Mouse (Mus musculus) liver, embryonic 11.5 days (tissue): ENCODE results near the gene Trmt1. TPM values are rescaled to one million over a fixed set of nuclear protein-coding genes. Genes with fewer than 3 reads are reported as not detected.
A peak's percentile ranks its signal among the peaks of the same experiment; 100 is the strongest.

Experiments used
- ATAC-seq: fragments of 200-750 bp; cut with Nextera tagmentation; replicated peaks from 2 replicates; pipeline ENCODE4 v1.8.0; 2017; ENCODE audit warnings: moderate number of reproducible peaks, mild to moderate bottlenecking, moderate TSS enrichment, moderate library complexity; ENCODE audit not compliant: low FRiP score
- DNase-seq: peaks from one replicate; pipeline ENCODE4 v3.0.0-alpha.2; 2017; ENCODE audit warnings: low spot score
- H3K27ac ChIP-seq: fragments of 300-500 bp; sonication (generic); 2 replicates; pipeline ENCODE4 v1.5.1; 2014; ENCODE audit warnings: mild to moderate bottlenecking, low read depth, low read length, control low read depth
- H3K27me3 ChIP-seq: fragments of 300-500 bp; sonication (generic); replicated peaks from 2 replicates; pipeline ENCODE4 v1.6.1; 2014; ENCODE audit warnings: low read length, mixed read lengths; ENCODE audit not compliant: control insufficient read depth, insufficient read depth
- H3K36me3 ChIP-seq: fragments of 300-500 bp; sonication (generic); 2 replicates; pipeline ENCODE4 v1.6.1; 2014; ENCODE audit warnings: mild to moderate bottlenecking, low read length, moderate library complexity, mixed read lengths; ENCODE audit not compliant: control insufficient read depth, insufficient read depth
- H3K4me1 ChIP-seq: fragments of 300-500 bp; sonication (generic); replicated peaks from 2 replicates; pipeline ENCODE4 v1.6.1; 2014; ENCODE audit warnings: low read length, mixed read lengths; ENCODE audit not compliant: control insufficient read depth, insufficient read depth
- H3K4me2 ChIP-seq: fragments of 300-500 bp; sonication (generic); 2 replicates; pipeline ENCODE4 v1.6.1; 2014; ENCODE audit warnings: mild to moderate bottlenecking, control low read depth, moderate library complexity
- H3K4me3 ChIP-seq: fragments of 300-500 bp; sonication (generic); 2 replicates; pipeline ENCODE4 v1.5.1; 2014; ENCODE audit warnings: low read depth, low read length, control low read depth
- H3K9ac ChIP-seq: fragments of 300-500 bp; sonication (generic); 2 replicates; pipeline ENCODE4 v1.6.1; 2014; ENCODE audit warnings: low read depth, low read length, control low read depth
- H3K9me3 ChIP-seq: fragments of 300-500 bp; sonication (generic); 2 replicates; pipeline ENCODE4 v1.6.1; 2016; ENCODE audit warnings: low read length, inconsistent platforms, mixed read lengths; ENCODE audit not compliant: control insufficient read depth
- WGBS: fragments of 180-500 bp; shearing (Covaris S2); extraction: QIAGEN DNeasy Blood & Tissue Kit; methylation state at CpG from one replicate; pipeline ENCODE4 v1.1.7; 2014; 5-methylcytosine and 5-hydroxymethylcytosine counted together
- polyA plus RNA-seq: library from polyadenylated mRNA; unstranded; fragments of >200 nt; fragmentation: Nextera tagmentation; extraction: Ambion mirVana; gene quantifications from 2 replicates; pipeline ENCODE4 v1.2.1, GENCODE M21; 2014

Gene Trmt1
- polyA plus RNA-seq, 1 experiment from 2014 or later = 95.6 TPM

- Histone ChIP-seq H3K36me3 (peaks cover 3% of the 10 kb centered on the region; the same call in 1 of the 2 replicates), H3K4me3 (peak overlapping the region; percentile 51), H3K27ac (peak overlapping the region; percentile 16; the same call in 1 of the 2 replicates), H3K9me3 (no peaks in the 10 kb centered on the region), H3K27me3 (peaks cover 46% of the 10 kb centered on the region), H3K4me2 (peak overlapping the region; percentile 74), H3K9ac (peak overlapping the region; percentile 58), H3K4me1 (peaks cover 64% of the 10 kb centered on the region)
- no peak for DNase-seq
- ATAC-seq = no peak
- WGBS = 6% methylated on average over 15 of the region's 15 CpGs
Measured at GRCm38 (mm10) chr8:84708071-84708541, 22.0 kb downstream of the Trmt1 start.

- Histone ChIP-seq H3K4me2 (peak overlapping the region; percentile 74), H3K4me3 (0 out of 2 replicates have a peak overlapping the region, but pooled peaks have one; percentile 1), H3K4me1 (peaks cover 58% of the 10 kb centered on the region), H3K9ac (peak overlapping the region; percentile 28; the same call in 1 of the 2 replicates), H3K27ac (no peak overlapping the region), H3K36me3 (peaks cover 3% of the 10 kb centered on the region; the same call in 1 of the 2 replicates), H3K9me3 (no peaks in the 10 kb centered on the region), H3K27me3 (peaks cover 47% of the 10 kb centered on the region)
- 17% methylated on average over 12 of the region's 12 CpGs for WGBS
- ATAC-seq (peak; percentile 52), DNase-seq (peak; percentile 86)
Measured at GRCm38 (mm10) chr8:84708774-84709475, 22.8 kb downstream of the Trmt1 start.

- DNase-seq (no peak), ATAC-seq (no peak)
- Histone ChIP-seq H3K27me3 (peaks cover 50% of the 10 kb centered on the region), H3K4me3 (no peak overlapping the region), H3K27ac (no peak overlapping the region), H3K9me3 (no peaks in the 10 kb centered on the region), H3K4me2 (no peak overlapping the region), H3K9ac (no peak overlapping the region), H3K36me3 (no peaks in the 10 kb centered on the region), H3K4me1 (peaks cover 50% of the 10 kb centered on the region)
- 93% methylated on average over 1 of the region's 1 CpGs for WGBS
Measured at GRCm38 (mm10) chr8:84709931-84710330, 23.8 kb downstream of the Trmt1 start.

GRCm38 (mm10) chr8:84711312-84711711 is 25.2 kb downstream of the Trmt1 start:
- Histone ChIP-seq H3K9me3 (no peaks in the 10 kb centered on the region), H3K4me1 (peaks cover 41% of the 10 kb centered on the region)

GRCm38 (mm10) chr8:84711933-84712758 is 26.0 kb downstream of the Trmt1 start:
- Histone ChIP-seq H3K4me2 (no peak overlapping the region), H3K4me3 (no peak overlapping the region), H3K27ac (peak overlapping the region; percentile 45), H3K4me1 (peaks cover 33% of the 10 kb centered on the region), H3K9ac (0 out of 2 replicates have a peak overlapping the region, but pooled peaks have one; percentile 20), H3K27me3 (peaks cover 58% of the 10 kb centered on the region), H3K9me3 (no peaks in the 10 kb centered on the region), H3K36me3 (no peaks in the 10 kb centered on the region)
- 45% methylated on average over 10 of the region's 11 CpGs for WGBS
- no peak for DNase-seq
- ATAC-seq = no peak

More at GRCm38 (mm10) chr8:84711312-84711711, 25.2 kb downstream of the Trmt1 start:
- peaks cover 56% of the 10 kb centered on the region for H3K27me3 ChIP-seq
- H3K9ac ChIP-seq = no peak overlapping the region
- WGBS = 73% methylated on average over 3 of the region's 3 CpGs
- H3K36me3 ChIP-seq = no peaks in the 10 kb centered on the region
- DNase-seq (no peak), ATAC-seq (no peak)
- H3K4me3 ChIP-seq = no peak overlapping the region
- peak overlapping the region; percentile 45; the same call in 1 of the 2 replicates for H3K27ac ChIP-seq
- H3K4me2 ChIP-seq = no peak overlapping the region

GRCm38 (mm10) chr8:84712759-84713120 is 26.6 kb downstream of the Trmt1 start:
- no peak for DNase-seq
- no peak overlapping the region for H3K4me3 ChIP-seq
- ATAC-seq = no peak
- H3K27ac ChIP-seq = peak overlapping the region; percentile 46
- WGBS = 38% methylated on average over 3 of the region's 3 CpGs
- peaks cover 59% of the 10 kb centered on the region for H3K27me3 ChIP-seq
- H3K9me3 ChIP-seq = no peaks in the 10 kb centered on the region
- peaks cover 27% of the 10 kb centered on the region for H3K4me1 ChIP-seq
- no peak overlapping the region for H3K9ac ChIP-seq
- H3K4me2 ChIP-seq = no peak overlapping the region
- H3K36me3 ChIP-seq = no peaks in the 10 kb centered on the region

- Histone ChIP-seq H3K9me3 (no peaks in the 10 kb centered on the region), H3K4me1 (peaks cover 21% of the 10 kb centered on the region), H3K9ac (no peak overlapping the region), H3K27ac (peak overlapping the region; percentile 46; the same call in 1 of the 2 replicates), H3K4me3 (no peak overlapping the region), H3K4me2 (no peak overlapping the region), H3K27me3 (peaks cover 58% of the 10 kb centered on the region), H3K36me3 (no peaks in the 10 kb centered on the region)
- ATAC-seq (no peak), DNase-seq (no peak)
- WGBS = 67% methylated on average over 4 of the region's 4 CpGs
Measured at GRCm38 (mm10) chr8:84713381-84713780, 27.3 kb downstream of the Trmt1 start.

GRCm38 (mm10) chr8:84714161-84714560 is 28.1 kb downstream of the Trmt1 start:
- H3K4me1 ChIP-seq = peaks cover 14% of the 10 kb centered on the region
- no peak overlapping the region for H3K9ac ChIP-seq
- H3K27ac ChIP-seq = no peak overlapping the region
- peaks cover 51% of the 10 kb centered on the region for H3K27me3 ChIP-seq
- no peaks in the 10 kb centered on the region for H3K9me3 ChIP-seq
- H3K4me2 ChIP-seq = no peak overlapping the region
- 65% methylated on average over 4 of the region's 4 CpGs for WGBS
- no peak for ATAC-seq
- DNase-seq = no peak
- H3K4me3 ChIP-seq = no peak overlapping the region
- no peaks in the 10 kb centered on the region for H3K36me3 ChIP-seq
